8 mouse cellular contexts compared by ENCODE assay signal in the genomic region with DNA sequence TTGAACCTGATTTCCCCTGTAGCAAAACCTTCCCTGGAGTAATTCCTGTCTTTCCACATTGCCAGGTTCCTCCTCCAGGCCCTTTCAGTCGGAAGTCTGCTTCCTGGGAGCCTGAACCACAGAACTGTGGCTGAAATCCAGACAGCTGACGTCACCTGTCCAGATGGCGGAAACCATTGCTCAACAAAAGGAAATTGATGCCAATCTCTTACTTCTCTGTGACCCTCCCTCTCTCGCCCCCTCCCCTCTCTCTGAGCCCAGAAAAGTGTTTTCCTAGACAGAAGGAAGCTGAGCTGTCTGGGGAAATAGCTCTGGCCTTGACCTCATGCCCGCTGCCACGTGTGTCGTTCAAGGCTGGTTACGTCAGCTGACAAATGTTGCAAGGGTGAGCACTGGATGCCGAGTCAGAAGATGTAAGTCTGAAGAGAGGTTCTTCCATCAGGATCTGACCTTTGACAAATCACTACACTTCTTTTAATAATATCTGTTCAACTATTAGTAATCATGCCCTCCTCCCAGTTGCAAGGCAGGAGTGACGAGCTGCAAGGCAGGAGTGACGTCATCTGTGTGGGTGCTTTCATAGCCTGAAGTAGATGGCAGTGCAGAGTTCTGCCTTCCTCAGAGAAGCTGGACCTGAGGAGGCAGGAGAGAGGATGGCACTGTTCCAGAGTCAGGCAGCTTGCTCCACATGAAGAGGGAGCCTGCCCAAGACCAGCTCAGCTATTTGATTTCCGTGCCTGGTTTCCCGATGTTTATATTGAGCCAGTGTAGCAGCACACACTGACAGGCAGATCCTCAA. TPM values are rescaled to one million over a fixed set of nuclear protein-coding genes. Genes with fewer than 3 reads are reported as not detected.
A peak's percentile ranks its signal among the peaks of the same experiment; 100 is the strongest.
DNase-seq lines count a peak whose midpoint lies in the region; ATAC-seq and TF ChIP-seq lines count a peak whose summit lies in the region.

No protein-coding gene starts in this region.

- ATAC-seq in heart, embryonic 13.5 days (ENCODE audit: extremely low read depth, insufficient number of reproducible peaks, low FRiP score, low TSS enrichment) = no peak; the same call in 1 of the 2 replicates
- peak; percentile 40 for ATAC-seq in kidney, postnatal 0 days (replicated peaks; ENCODE audit: low FRiP score, low read depth)
- ATAC-seq in liver, embryonic 11.5 days (replicated peaks; ENCODE audit: low FRiP score) = no peak

- no peaks in the 10 kb centered on the region for H3K36me3 ChIP-seq in heart, embryonic 13.5 days
- no peaks in the 10 kb centered on the region for H3K36me3 ChIP-seq in kidney, postnatal 0 days (ENCODE audit: insufficient read depth, low read length)
- no peaks in the 10 kb centered on the region for H3K36me3 ChIP-seq in liver, embryonic 11.5 days (ENCODE audit: control insufficient read depth, insufficient read depth, low read length)

- TF ChIP-seq CTCF in kidney, postnatal 0 days (IDR thresholded peaks at IDR 0.05; ENCODE audit: low read depth) = no peak

- H3K4me1 ChIP-seq in heart, embryonic 13.5 days = peaks cover 43% of the 10 kb centered on the region
- peaks cover 12% of the 10 kb centered on the region; the same call in 1 of the 2 replicates for H3K4me1 ChIP-seq in kidney, postnatal 0 days (replicated peaks; ENCODE audit: insufficient read depth, low read length)
- peaks cover 15% of the 10 kb centered on the region for H3K4me1 ChIP-seq in liver, embryonic 11.5 days (replicated peaks; ENCODE audit: control insufficient read depth, insufficient read depth, low read length)

- H3K9ac ChIP-seq in heart, embryonic 13.5 days = peak overlapping the region; percentile 0; the same call in 1 of the 2 replicates
- no peak overlapping the region for H3K9ac ChIP-seq in kidney, postnatal 0 days (ENCODE audit: low read depth, low read length)
- H3K9ac ChIP-seq in liver, embryonic 11.5 days (ENCODE audit: low read depth, low read length) = no peak overlapping the region

- no peaks in the 10 kb centered on the region for H3K27me3 ChIP-seq in heart, embryonic 13.5 days (replicated peaks)
- H3K27me3 ChIP-seq in kidney, postnatal 0 days (ENCODE audit: insufficient read depth, low read length) = no peaks in the 10 kb centered on the region
- H3K27me3 ChIP-seq in liver, embryonic 11.5 days (replicated peaks; ENCODE audit: control insufficient read depth, insufficient read depth, low read length) = no peaks in the 10 kb centered on the region

- peak overlapping the region; percentile 82 for H3K27ac ChIP-seq in heart, embryonic 13.5 days (replicated peaks)
- peak overlapping the region; percentile 31; the same call in 1 of the 2 replicates for H3K27ac ChIP-seq in kidney, postnatal 0 days
- H3K27ac ChIP-seq in liver, embryonic 11.5 days (ENCODE audit: low read depth, low read length) = no peak overlapping the region

- DNase-seq in 3134 (ENCODE audit: extremely low read depth, insufficient read length, low spot score) = peak; percentile 80
- peak; percentile 76 to 85 for DNase-seq in adrenal gland, postnatal 36 days
- DNase-seq in fat pad, adult 2 months (ENCODE audit: extremely low read depth, low read depth, low spot score) = peak; percentile 61
- DNase-seq in kidney, postnatal 0 days (ENCODE audit: low spot score) = peak; percentile 61
- peak; percentile 46 for DNase-seq in liver, embryonic 11.5 days (ENCODE audit: low spot score)
- DNase-seq in ovary, postnatal 10 days (ENCODE audit: low spot score) = peak; percentile 48
- no peak for DNase-seq in B cell, adult 2 months

- H3K9me3 ChIP-seq in heart, embryonic 13.5 days = no peaks in the 10 kb centered on the region
- no peaks in the 10 kb centered on the region for H3K9me3 ChIP-seq in kidney, postnatal 0 days (replicated peaks; ENCODE audit: low read length)
- H3K9me3 ChIP-seq in liver, embryonic 11.5 days (ENCODE audit: control insufficient read depth, low read length) = no peaks in the 10 kb centered on the region

- no peak overlapping the region for H3K4me3 ChIP-seq in heart, embryonic 13.5 days
- H3K4me3 ChIP-seq in kidney, postnatal 0 days (replicated peaks; ENCODE audit: low read depth, low read length) = no peak overlapping the region
- no peak overlapping the region for H3K4me3 ChIP-seq in liver, embryonic 11.5 days (ENCODE audit: low read depth, low read length)

- WGBS in heart, embryonic 13.5 days = 33% methylated on average over 13 of the region's 13 CpGs
- WGBS in kidney, postnatal 0 days = 18% methylated on average over 13 of the region's 13 CpGs
- WGBS in liver, embryonic 11.5 days = 38% methylated on average over 13 of the region's 13 CpGs

- peak overlapping the region; percentile 27 for H3K4me2 ChIP-seq in heart, embryonic 13.5 days
- no peak overlapping the region for H3K4me2 ChIP-seq in kidney, postnatal 0 days (ENCODE audit: low read length)
- H3K4me2 ChIP-seq in liver, embryonic 11.5 days = no peak overlapping the region; the same call in 1 of the 2 replicates

RNA-seq across cellular contexts. Expression of gene Ier3, which starts 44.5 kb away (rescaled TPM):
- 10 to 100 TPM; 19.2 to 36.5 TPM for total RNA-seq in adrenal gland, postnatal 36 days (2021)
- 41.7 and 49.9 TPM in 2 replicates for polyA plus RNA-seq in heart, embryonic 13.5 days (2015; fragmentation: Nextera tagmentation; extraction: Ambion mirVana)
- polyA plus RNA-seq in kidney, postnatal 0 days (2015; fragmentation: Nextera tagmentation; extraction: Ambion mirVana) = 83.6 and 93.1 TPM in 2 replicates
- 9.4 and 9.9 TPM in 2 replicates for polyA plus RNA-seq in liver, embryonic 11.5 days (2014; fragmentation: Nextera tagmentation; extraction: Ambion mirVana)

RNA-seq across cellular contexts. Expression of gene Flot1, which starts 46.0 kb away (rescaled TPM):
- 10 to 100 TPM; 60.5 to 73.4 TPM for total RNA-seq in adrenal gland, postnatal 36 days (2021)
- 81.1 and 99.0 TPM in 2 replicates for polyA plus RNA-seq in heart, embryonic 13.5 days (2015; fragmentation: Nextera tagmentation; extraction: Ambion mirVana)
- 52.2 and 54.5 TPM in 2 replicates for polyA plus RNA-seq in kidney, postnatal 0 days (2015; fragmentation: Nextera tagmentation; extraction: Ambion mirVana)
- polyA plus RNA-seq in liver, embryonic 11.5 days (2014; fragmentation: Nextera tagmentation; extraction: Ambion mirVana) = 59.3 and 67.8 TPM in 2 replicates

Comparison
In these comparisons a context has a peak if more than half of its experiments do, and no peak if none do; other contexts are left out.
1. DNase-seq: peak in 3134 (single experiment), adrenal gland, postnatal 36 days (2 of 2), fat pad, adult 2 months (single experiment), kidney, postnatal 0 days (single experiment), liver, embryonic 11.5 days (single experiment) and ovary, postnatal 10 days (single experiment); none in B cell, adult 2 months (0 of 2).